Mouse (Mus musculus) cerebellum, adult 11 months (tissue): Measurements from ENCODE around the gene Kcnj13.

Experiments used
- DNase-seq: peaks from one replicate; pipeline ENCODE4 v3.0.0; 2022

Kcnj13 gene

GRCm38 (mm10) chr1:87394594-87394993 is at the start of gene Kcnj13:
Gene Kcnj13 (minus strand): TSS chr1:87394729.
- DNase-seq, result no peak

- DNase-seq, result no peak
Measured at GRCm38 (mm10) chr1:87436583-87436982, 42.1 kb upstream of the Kcnj13 start.

- DNase-seq, result no peak
Measured at GRCm38 (mm10) chr1:87435125-87435524, 40.6 kb upstream of the Kcnj13 start.

- no peak for DNase-seq
Measured at GRCm38 (mm10) chr1:87418733-87419132, 24.2 kb upstream of the Kcnj13 start.

GRCm38 (mm10) chr1:87409380-87409779 is 14.9 kb upstream of the Kcnj13 start:
- DNase-seq, result no peak

GRCm38 (mm10) chr1:87406012-87406411 is 11.5 kb upstream of the Kcnj13 start:
- DNase-seq, result no peak

GRCm38 (mm10) chr1:87404710-87405109 is 10.2 kb upstream of the Kcnj13 start:
- DNase-seq, result no peak

GRCm38 (mm10) chr1:87396923-87397586 is 2.5 kb upstream of the Kcnj13 start:
- no peak for DNase-seq

GRCm38 (mm10) chr1:87393444-87394195 is 909 bp downstream of the Kcnj13 start:
- no peak for DNase-seq

GRCm38 (mm10) chr1:87386436-87387092 is 8.0 kb downstream of the Kcnj13 start:
- no peak for DNase-seq

- no peak for DNase-seq
Measured at GRCm38 (mm10) chr1:87381152-87381551, 13.4 kb downstream of the Kcnj13 start.

- no peak for DNase-seq
Measured at GRCm38 (mm10) chr1:87379919-87380318, 14.6 kb downstream of the Kcnj13 start.

GRCm38 (mm10) chr1:87378024-87378560 is 16.4 kb downstream of the Kcnj13 start:
- no peak for DNase-seq

GRCm38 (mm10) chr1:87360276-87360675 is 34.3 kb downstream of the Kcnj13 start:
- no peak for DNase-seq

- no peak for DNase-seq
Measured at GRCm38 (mm10) chr1:87350576-87350975, 44.0 kb downstream of the Kcnj13 start.
